Comparison of ENCODE assay signal across 10 mouse cellular contexts in the genomic region with DNA sequence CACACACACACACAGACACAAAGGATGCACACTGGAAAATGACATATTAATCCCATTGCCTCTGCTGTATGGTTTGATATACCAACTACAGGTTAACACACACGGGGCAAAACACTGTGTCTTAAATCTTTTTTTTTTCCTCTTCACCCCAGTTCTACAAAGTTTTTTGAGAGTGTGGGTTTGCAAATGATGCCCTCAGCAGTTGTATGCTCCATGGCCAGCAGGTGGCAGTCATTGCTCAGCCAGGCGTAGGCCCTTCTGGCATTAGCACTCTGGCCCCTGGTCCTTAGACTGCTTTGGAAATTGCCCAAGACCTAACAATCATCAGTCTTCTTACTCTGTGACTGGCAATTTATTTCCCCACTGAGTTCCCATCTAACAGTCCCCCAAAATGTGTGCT. TPM values are rescaled to one million over a fixed set of nuclear protein-coding genes. Genes with fewer than 3 reads are reported as not detected.
DNase-seq lines count a peak whose midpoint lies in the region; ATAC-seq and TF ChIP-seq lines count a peak whose summit lies in the region.
"Not testable (repeated sequence)": the region's sequence is repeated elsewhere in the genome, so short reads cannot be mapped to it uniquely, and the experiment has no call there.
"Had no signal": no experiment of that assay in that cellular context is flagged by ENCODE, and none has a peak within 500 bp of the region (broad histone marks: within the 10 kb centered on the region; RNA-seq: fewer than 3 reads in every experiment).

No protein-coding gene starts in this region.

- H3K4me3 ChIP-seq in forebrain, embryonic 13.5 days; left cerebral cortex, adult 2 months: not testable (repeated sequence)

- not testable (repeated sequence) for H3K27ac ChIP-seq in forebrain, embryonic 13.5 days; left cerebral cortex, adult 2 months

- H3K9ac ChIP-seq in forebrain, embryonic 13.5 days, result not testable (repeated sequence)

- not testable (repeated sequence) for H3K9me3 ChIP-seq in forebrain, embryonic 13.5 days (replicated peaks)

- H3K36me3 ChIP-seq in forebrain, embryonic 13.5 days (ENCODE audit: poor library complexity, severe bottlenecking), result not testable (repeated sequence)

- ATAC-seq in forebrain, embryonic 13.5 days, result peak; percentile 24; the same call in 1 of the 2 replicates

- TF ChIP-seq CTCF in left cerebral cortex, adult 2 months (IDR thresholded peaks at IDR 0.05), result peak; percentile 39

- not testable (repeated sequence) for H3K4me1 ChIP-seq in forebrain, embryonic 13.5 days

- H3K27me3 ChIP-seq in forebrain, embryonic 13.5 days, result not testable (repeated sequence)

- DNase-seq in adrenal gland, postnatal 25 days, result peak; percentile 11
- DNase-seq in heart, postnatal 10 days, result peak; percentile 23 to 71
- DNase-seq in kidney, adult 9 months, result peak; percentile 9
- DNase-seq in left cerebral cortex, adult 2 months (ENCODE audit: extremely low spot score in 1 of 2, low spot score in 2 of 2), result peak; percentile 7 to 66
- DNase-seq in lung, postnatal 36 days, result peak; percentile 77
- DNase-seq in spleen, adult 18-20 months, result peak; percentile 40 to 67
- peak; percentile 65 for DNase-seq in urinary bladder, postnatal 25 days (ENCODE audit: low spot score)

- WGBS in forebrain, embryonic 13.5 days, result 55% methylated on average over 2 of the region's 2 CpGs

- not testable (repeated sequence) for H3K4me2 ChIP-seq in forebrain, embryonic 13.5 days

- intact Hi-C loops in heart, postnatal 10 days (cut with DNase I); left cerebral cortex, adult 2 months (cut with DNase I): not testable (repeated sequence)

RNA-seq across cellular contexts. Expression of a gene that starts 17.4 kb away (rescaled TPM):
- total RNA-seq in adrenal gland, postnatal 25 days (2021), result not detected in 2 replicates
- not detected in 2 replicates for polyA plus RNA-seq in forebrain, embryonic 13.5 days (2015; fragmentation: Nextera tagmentation; extraction: Ambion mirVana)
- total RNA-seq in heart, postnatal 10 days (2021), result not detected
- under 1 TPM in 1 of 2 experiments, not detected in 1; 0.77 TPM for total RNA-seq in left cerebral cortex, adult 2 months (2021)
- polyA plus RNA-seq: embryonic facial prominence, embryonic 12.5 days; hindbrain, embryonic 12.5 days had no signal

RNA-seq across cellular contexts. Expression of a gene that starts 49.5 kb away (rescaled TPM):
- not detected in 2 replicates for total RNA-seq in adrenal gland, postnatal 25 days (2021)
- not detected in 2 replicates for polyA plus RNA-seq in forebrain, embryonic 13.5 days (2015; fragmentation: Nextera tagmentation; extraction: Ambion mirVana)
- under 1 TPM in 1 of 2 experiments, not detected in 1; 0.72 TPM for total RNA-seq in heart, postnatal 10 days (2021)
- not detected for total RNA-seq in left cerebral cortex, adult 2 months (2021)
- polyA plus RNA-seq: embryonic facial prominence, embryonic 12.5 days; hindbrain, embryonic 12.5 days had no signal

Comparison
In these comparisons a context has a peak if more than half of its experiments do, and no peak if none do; other contexts are left out.
1. DNase-seq: peak in every context shown above with its lines; median percentile 77 in lung, postnatal 36 days; 65 in urinary bladder, postnatal 25 days; 54 in spleen, adult 18-20 months; 47 in heart, postnatal 10 days; 36 in left cerebral cortex, adult 2 months; 11 in adrenal gland, postnatal 25 days; 9 in kidney, adult 9 months.